Mouse (Mus musculus) G1E (cell line): ENCODE measurements around the gene Lypla2.

ENCODE experiments used
- CTCF ChIP-seq: IDR thresholded peaks from 2 replicates; pipeline ENCODE4 v1.5.1; 2012; ENCODE audit warnings: low read depth, low read length, inconsistent platforms, mixed read lengths
- GATA1 ChIP-seq: IDR thresholded peaks from 2 replicates; pipeline ENCODE4 v1.6.1; 2012; ENCODE audit warnings: borderline replicate concordance, low read length, inconsistent platforms, mixed read lengths
- POLR2AphosphoS5 ChIP-seq: IDR thresholded peaks from 2 replicates; pipeline ENCODE4 v1.6.1; 2012; ENCODE audit warnings: low read depth, low read length, inconsistent platforms; ENCODE audit not compliant: insufficient replicate concordance
- TAL1 ChIP-seq: conservative IDR thresholded peaks from 2 replicates; pipeline ENCODE4 v1.6.1; 2012; ENCODE audit warnings: low read depth, low read length, inconsistent platforms, mixed read lengths

DNA sequence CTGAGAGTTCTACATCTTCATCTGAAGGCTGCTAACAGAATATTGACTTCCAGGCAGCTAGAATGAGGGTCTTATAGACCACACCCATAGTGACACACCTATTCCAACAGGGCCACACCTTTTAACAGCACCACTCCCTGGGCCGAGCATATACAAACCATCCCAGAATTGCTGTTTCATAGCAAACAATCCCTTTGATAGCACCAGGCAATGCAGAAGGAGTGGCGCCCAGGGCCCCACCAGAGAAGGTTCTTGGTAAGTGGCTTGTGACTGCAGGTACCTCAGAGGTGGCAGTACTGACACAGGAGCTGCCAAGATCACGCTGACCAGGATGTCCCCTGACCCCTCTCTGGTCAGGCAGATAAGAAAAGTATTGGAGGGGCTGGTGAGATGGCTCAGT, 19.2 kb downstream of the Lypla2 start:
- TF ChIP-seq TAL1 (no peak), CTCF (no peak), POLR2AphosphoS5 (no peak), GATA1 (no peak)
